Mouse (Mus musculus) G1E (cell line): ENCODE results near the gene Magi1. TPM values are rescaled to one million over a fixed set of nuclear protein-coding genes. Genes with fewer than 3 reads are reported as not detected.

Experiments used
- ATAC-seq: 2 replicates; pipeline ENCODE4 v1.8.0; 2016; ENCODE audit warnings: mild to moderate bottlenecking; ENCODE audit not compliant: insufficient number of reproducible peaks, poor library complexity, low FRiP score, severe bottlenecking; ENCODE audit errors: extremely low read depth
- DNase-seq: peaks from one replicate; pipeline ENCODE4 v3.0.0; 2012; ENCODE audit warnings: low spot score
- H3K27me3 ChIP-seq: 2 replicates; pipeline ENCODE4 v1.6.1; 2012; ENCODE audit warnings: mild to moderate bottlenecking, low read length, inconsistent platforms; ENCODE audit not compliant: insufficient read depth
- H3K36me3 ChIP-seq: replicated peaks from 2 replicates; pipeline ENCODE3; 2012; ENCODE audit warnings: mild to moderate bottlenecking, inconsistent platforms
- H3K4me1 ChIP-seq: 2 replicates; pipeline ENCODE4 v1.6.1; 2012; ENCODE audit warnings: low read depth, low read length, inconsistent platforms, mixed read lengths; ENCODE audit not compliant: insufficient read depth
- H3K4me3 ChIP-seq: 2 replicates; pipeline ENCODE4 v1.5.1; 2012; ENCODE audit warnings: low read depth, mild to moderate bottlenecking, inconsistent platforms, low read length, moderate library complexity, mixed read lengths
- H3K9me3 ChIP-seq: replicated peaks from 2 replicates; pipeline ENCODE4 v1.6.1; 2012; ENCODE audit warnings: inconsistent platforms
- CTCF ChIP-seq: IDR thresholded peaks from 2 replicates; pipeline ENCODE4 v1.5.1; 2012; ENCODE audit warnings: low read depth, low read length, inconsistent platforms, mixed read lengths
- GATA1 ChIP-seq: IDR thresholded peaks from 2 replicates; pipeline ENCODE4 v1.6.1; 2012; ENCODE audit warnings: borderline replicate concordance, low read length, inconsistent platforms, mixed read lengths
- GATA2 ChIP-seq: IDR thresholded peaks from 2 replicates; pipeline ENCODE4 v1.6.1; 2012; ENCODE audit warnings: low read depth, low read length, inconsistent platforms, borderline replicate concordance
- POLR2AphosphoS5 ChIP-seq: IDR thresholded peaks from 2 replicates; pipeline ENCODE4 v1.6.1; 2012; ENCODE audit warnings: low read depth, low read length, inconsistent platforms; ENCODE audit not compliant: insufficient replicate concordance
- TAL1 ChIP-seq: conservative IDR thresholded peaks from 2 replicates; pipeline ENCODE4 v1.6.1; 2012; ENCODE audit warnings: low read depth, low read length, inconsistent platforms, mixed read lengths
- polyA plus RNA-seq: library from polyadenylated mRNA; stranded (reverse); fragments of >175 nt; gene quantifications from 2 replicates; pipeline ENCODE4 v1.2.3, GENCODE M21; 2012
- total RNA-seq, 2 experiments: library from RNA; stranded (forward) in 1 of 2; stranded (reverse) in 1 of 2; fragments of 200-1000 nt in 1 of 2; fragments of >200 nt in 1 of 2; fragmentation: Nextera tagmentation in 1 of 2; gene quantifications; 2 replicates each; pipeline ENCODE4 v1.2.3; 2014 to 2017

Gene Magi1
- total and polyA plus RNA-seq, 3 experiments, result 0.21 to 10.0 (median 1.6) TPM

- Histone ChIP-seq H3K4me1 (0 out of 2 replicates have a peak, but pooled peaks cover 3% of the 10 kb centered on the region), H3K4me3 (no peak overlapping the region), H3K9me3 (peaks cover 2% of the 10 kb centered on the region; the same call in 1 of the 2 replicates), H3K36me3 (no peaks in the 10 kb centered on the region), H3K27me3 (no peaks in the 10 kb centered on the region)
- TF ChIP-seq CTCF (no peak), TAL1 (no peak), GATA1 (no peak), GATA2 (no peak), POLR2AphosphoS5 (no peak)
- no peak for ATAC-seq
- DNase-seq, result no peak
These were observed 512.6 kb downstream of the Magi1 start for GRCm38 (mm10) chr6:93771081-93771480.

DNA sequence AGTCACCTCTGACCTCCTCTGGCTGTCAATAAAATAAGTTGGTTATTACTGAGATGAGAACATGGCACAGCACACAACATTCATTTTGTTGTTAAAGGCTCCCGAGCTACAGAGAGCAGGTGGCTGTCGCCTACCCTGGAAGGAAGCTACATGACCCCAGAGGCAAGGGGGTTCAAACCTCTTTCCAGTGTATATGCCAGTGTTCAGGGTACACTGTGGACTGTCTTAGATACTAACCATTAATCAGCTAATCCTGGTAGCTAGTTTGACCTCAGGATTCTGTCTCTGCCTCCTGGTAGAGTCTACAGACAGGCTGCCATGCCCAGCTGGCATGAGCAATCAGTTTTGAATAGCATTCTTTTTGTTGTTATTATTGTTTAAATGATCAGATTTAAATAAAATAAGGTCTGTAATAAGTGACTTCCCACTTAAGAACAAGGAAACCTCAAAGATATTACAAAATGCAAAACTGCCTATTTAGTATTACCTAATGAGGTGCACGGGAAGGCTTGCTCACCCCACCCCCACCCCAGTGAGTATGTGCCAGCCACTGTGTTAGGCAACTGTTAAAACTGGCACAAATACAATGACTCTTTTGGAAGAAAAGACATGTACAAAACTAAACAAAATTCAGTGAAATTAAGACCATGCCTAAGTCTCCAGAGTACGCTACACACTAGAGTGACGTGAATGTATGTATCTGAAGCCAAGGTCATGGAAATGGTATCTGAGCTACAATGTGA, 513.3 kb downstream of the Magi1 start:
- H3K36me3 ChIP-seq, result no peaks in the 10 kb centered on the region
- no peaks in the 10 kb centered on the region for H3K27me3 ChIP-seq
- 0 out of 2 replicates have a peak, but pooled peaks cover 3% of the 10 kb centered on the region for H3K4me1 ChIP-seq
- peaks cover 2% of the 10 kb centered on the region; the same call in 1 of the 2 replicates for H3K9me3 ChIP-seq
- ATAC-seq (no peak), DNase-seq (no peak)
- TF ChIP-seq GATA1 (no peak), GATA2 (no peak), CTCF (no peak), TAL1 (no peak), POLR2AphosphoS5 (no peak)
- no peak overlapping the region for H3K4me3 ChIP-seq

DNA sequence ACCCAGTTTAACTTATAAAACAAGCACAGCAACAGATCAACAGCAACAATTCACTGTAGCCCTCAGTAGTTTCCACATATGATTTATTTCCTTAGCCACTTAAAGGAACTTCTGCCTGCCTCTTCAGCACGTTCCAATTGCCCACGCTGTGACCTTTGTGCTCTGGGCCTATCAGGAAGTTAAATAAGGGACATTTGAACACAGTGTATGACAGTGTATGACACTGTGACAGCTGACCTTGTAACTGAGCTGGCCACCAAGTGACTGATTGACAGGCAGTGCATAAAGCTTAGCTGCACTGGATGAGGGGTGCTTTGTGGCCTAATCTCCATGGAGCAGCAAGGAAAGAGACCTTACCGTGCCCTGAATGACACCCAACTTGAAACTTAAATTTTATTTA, 525.6 kb downstream of the Magi1 start:
- Histone ChIP-seq H3K36me3 (no peaks in the 10 kb centered on the region), H3K9me3 (peaks cover 7% of the 10 kb centered on the region), H3K4me1 (no peaks in the 10 kb centered on the region), H3K4me3 (no peak overlapping the region), H3K27me3 (no peaks in the 10 kb centered on the region)
- DNase-seq, result no peak
- TF ChIP-seq TAL1, result no peak
- TF ChIP-seq GATA2, result no peak
- TF ChIP-seq CTCF, result no peak
- no peak for TF ChIP-seq GATA1
- no peak for TF ChIP-seq POLR2AphosphoS5
- no peak for ATAC-seq

- no peak for TF ChIP-seq GATA1
- TF ChIP-seq GATA2, result no peak
- no peak for TF ChIP-seq CTCF
- no peak for TF ChIP-seq TAL1
- TF ChIP-seq POLR2AphosphoS5, result no peak
- no peaks in the 10 kb centered on the region for H3K4me1 ChIP-seq
- no peak overlapping the region for H3K4me3 ChIP-seq
- peak; percentile 45; the same call in 1 of the 2 replicates for ATAC-seq
- peaks cover 7% of the 10 kb centered on the region for H3K9me3 ChIP-seq
- H3K36me3 ChIP-seq, result no peaks in the 10 kb centered on the region
- DNase-seq, result no peak
- H3K27me3 ChIP-seq, result no peaks in the 10 kb centered on the region
These were observed 526.2 kb downstream of the Magi1 start for GRCm38 (mm10) chr6:93757353-93758087.

- Histone ChIP-seq H3K36me3 (no peaks in the 10 kb centered on the region), H3K4me3 (no peak overlapping the region), H3K4me1 (no peaks in the 10 kb centered on the region), H3K9me3 (peaks cover 16% of the 10 kb centered on the region), H3K27me3 (no peaks in the 10 kb centered on the region)
- DNase-seq (no peak), ATAC-seq (no peak)
- TF ChIP-seq CTCF (no peak), GATA2 (no peak), POLR2AphosphoS5 (no peak), GATA1 (no peak), TAL1 (no peak)
These were observed 540.6 kb downstream of the Magi1 start for GRCm38 (mm10) chr6:93743145-93743544.

DNA sequence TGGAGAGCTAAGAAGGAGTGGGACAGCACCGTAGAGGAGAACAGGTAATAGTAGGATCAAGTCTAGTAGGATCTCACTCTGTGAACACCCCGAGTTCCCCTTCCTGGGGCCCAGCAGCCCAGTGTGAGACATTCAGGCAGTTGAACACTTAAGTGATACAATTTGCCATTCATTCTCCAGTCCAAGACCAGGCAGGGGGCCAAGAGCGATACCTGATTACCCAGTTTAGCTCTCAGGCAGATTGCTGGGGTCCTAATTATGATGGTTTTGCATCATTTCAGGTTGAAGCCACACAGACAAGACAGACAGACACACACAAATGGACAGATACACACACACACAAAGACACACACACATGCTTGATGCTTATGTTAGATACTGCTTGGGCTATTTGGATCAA, 543.9 kb downstream of the Magi1 start:
- Histone ChIP-seq H3K4me1 (no peaks in the 10 kb centered on the region), H3K27me3 (no peaks in the 10 kb centered on the region), H3K36me3 (no peaks in the 10 kb centered on the region), H3K4me3 (no peak overlapping the region), H3K9me3 (peaks cover 10% of the 10 kb centered on the region; the same call in 1 of the 2 replicates)
- DNase-seq, result no peak
- no peak for ATAC-seq
- no peak for TF ChIP-seq GATA1
- no peak for TF ChIP-seq GATA2
- no peak for TF ChIP-seq CTCF
- no peak for TF ChIP-seq TAL1
- TF ChIP-seq POLR2AphosphoS5, result no peak
